Mouse (Mus musculus) intestine, embryonic 16.5 days (tissue): ENCODE measurements at regions not wholly inside any gene's neighbourhood (a gene's known extent, or its start where the extent isn't known, plus 50 kb on each side); places are given as distances from the start of the nearest gene placed in this dataset.

Source experiments
- ATAC-seq: fragments of 200-750 bp; cut with Nextera tagmentation; 2 replicates; pipeline ENCODE4 v1.8.0; 2017; ENCODE audit warnings: moderate TSS enrichment, moderate library complexity
- H3K27ac ChIP-seq: fragments of 300-500 bp; sonication (generic); 2 replicates; pipeline ENCODE4 v1.5.1; 2014; ENCODE audit warnings: mild to moderate bottlenecking, low read length
- H3K27me3 ChIP-seq: fragments of 300-500 bp; sonication (generic); replicated peaks from 2 replicates; pipeline ENCODE4 v1.6.1; 2014; ENCODE audit warnings: low read length, control low read depth, mixed read lengths; ENCODE audit not compliant: control insufficient read depth, insufficient read depth
- H3K36me3 ChIP-seq: fragments of 300-500 bp; sonication (generic); 2 replicates; pipeline ENCODE4 v1.6.1; 2014; ENCODE audit warnings: low read length, control low read depth; ENCODE audit not compliant: control insufficient read depth, insufficient read depth
- H3K4me1 ChIP-seq: fragments of 300-500 bp; sonication (generic); 2 replicates; pipeline ENCODE4 v1.6.1; 2014; ENCODE audit warnings: low read length, control low read depth, mixed read lengths; ENCODE audit not compliant: control insufficient read depth, insufficient read depth
- H3K4me2 ChIP-seq: fragments of 300-500 bp; sonication (generic); 2 replicates; pipeline ENCODE4 v1.6.1; 2014; ENCODE audit warnings: low read depth, low read length, control low read depth
- H3K4me3 ChIP-seq: fragments of 300-500 bp; sonication (generic); 2 replicates; pipeline ENCODE4 v1.5.1; 2014; ENCODE audit warnings: mild to moderate bottlenecking, low read length
- H3K9ac ChIP-seq: fragments of 300-500 bp; sonication (generic); 2 replicates; pipeline ENCODE4 v1.6.1; 2014; ENCODE audit warnings: low read depth, low read length
- H3K9me3 ChIP-seq: fragments of 300-500 bp; sonication (generic); 2 replicates; pipeline ENCODE4 v1.6.1; 2016; ENCODE audit warnings: low read length, control low read depth; ENCODE audit not compliant: control insufficient read depth
- WGBS: fragments of 180-500 bp; shearing (Covaris S2); extraction: QIAGEN DNeasy Blood & Tissue Kit; methylation state at CpG from one replicate; pipeline ENCODE4 v1.1.7; 2014; 5-methylcytosine and 5-hydroxymethylcytosine counted together

DNA sequence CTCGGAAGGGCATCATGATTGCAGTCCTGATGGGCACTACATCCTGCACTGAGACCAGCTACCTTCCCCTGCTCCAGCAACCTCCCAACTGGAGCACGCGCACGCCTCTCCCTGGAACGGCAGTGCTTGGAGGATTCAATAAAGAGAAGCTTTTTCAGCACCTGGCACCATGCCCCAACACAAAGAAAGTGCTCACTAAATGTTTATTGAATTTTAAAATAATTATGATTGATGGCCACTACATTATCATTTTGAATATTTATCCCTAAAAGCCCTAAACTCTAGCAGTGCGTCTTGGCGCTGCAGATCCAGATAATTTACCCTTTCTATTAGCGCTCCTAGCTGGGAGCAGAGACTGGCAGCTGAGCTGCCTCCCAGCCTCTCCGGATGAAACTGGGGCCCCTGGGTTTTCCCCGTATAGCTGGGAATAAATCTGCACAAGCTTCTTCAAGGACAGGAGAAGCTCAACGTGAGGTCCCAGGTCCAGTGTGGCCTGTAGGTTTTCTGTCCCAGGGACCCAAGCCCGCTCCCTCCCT is 364.9 kb downstream of the Vrk1 start:
- peaks cover 3% of the 10 kb centered on the region; the same call in 1 of the 2 replicates for H3K4me1 ChIP-seq
- 50% methylated on average over 12 of the region's 12 CpGs for WGBS

GRCm38 (mm10) chr12:106375886-106376285 is 365.9 kb downstream of the Vrk1 start:
- no peak overlapping the region for H3K4me2 ChIP-seq
- H3K9me3 ChIP-seq = no peaks in the 10 kb centered on the region
- no peaks in the 10 kb centered on the region for H3K27me3 ChIP-seq
- H3K4me1 ChIP-seq = peaks cover 3% of the 10 kb centered on the region; the same call in 1 of the 2 replicates
- H3K4me3 ChIP-seq = no peak overlapping the region
- no peak overlapping the region for H3K9ac ChIP-seq
- no peak overlapping the region for H3K27ac ChIP-seq
- H3K36me3 ChIP-seq = no peaks in the 10 kb centered on the region
- WGBS = 89% methylated on average over 13 of the region's 13 CpGs
- ATAC-seq = no peak

More for the DNA sequence above, 364.9 kb downstream of the Vrk1 start:
- no peak overlapping the region for H3K4me2 ChIP-seq
- no peaks in the 10 kb centered on the region for H3K27me3 ChIP-seq
- H3K27ac ChIP-seq = no peak overlapping the region
- no peak overlapping the region for H3K9ac ChIP-seq
- no peaks in the 10 kb centered on the region for H3K9me3 ChIP-seq
- no peaks in the 10 kb centered on the region for H3K36me3 ChIP-seq
- H3K4me3 ChIP-seq = no peak overlapping the region
- ATAC-seq = no peak

DNA sequence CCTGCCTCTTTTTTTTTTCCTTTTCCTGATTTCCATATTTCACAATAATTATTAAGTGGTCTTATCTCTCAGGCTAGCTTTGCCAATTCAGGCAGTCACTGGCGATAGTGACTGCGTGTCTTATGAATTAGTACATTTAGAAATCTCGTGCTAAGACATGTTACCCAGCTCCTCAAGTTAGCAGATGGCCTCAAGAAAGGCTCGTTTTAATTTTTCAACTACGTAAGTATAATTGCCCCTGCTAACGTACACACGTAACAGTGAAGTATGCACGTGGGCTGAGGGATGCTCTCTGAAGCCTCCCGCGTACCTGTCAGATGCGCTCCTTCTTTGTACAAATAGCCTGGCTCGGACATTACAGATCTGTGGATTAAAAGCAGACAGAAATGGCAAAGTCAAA is 366.8 kb downstream of the Vrk1 start:
- peaks cover 3% of the 10 kb centered on the region; the same call in 1 of the 2 replicates for H3K4me1 ChIP-seq
- no peak overlapping the region for H3K4me2 ChIP-seq
- no peaks in the 10 kb centered on the region for H3K27me3 ChIP-seq
- 74% methylated on average over 12 of the region's 12 CpGs for WGBS
- H3K36me3 ChIP-seq = no peaks in the 10 kb centered on the region
- no peak overlapping the region for H3K9ac ChIP-seq
- ATAC-seq = no peak
- H3K27ac ChIP-seq = no peak overlapping the region
- no peak overlapping the region for H3K4me3 ChIP-seq
- no peaks in the 10 kb centered on the region for H3K9me3 ChIP-seq

GRCm38 (mm10) chr12:106377281-106377680 is 367.3 kb downstream of the Vrk1 start:
- no peak overlapping the region for H3K9ac ChIP-seq
- no peaks in the 10 kb centered on the region for H3K9me3 ChIP-seq
- no peak overlapping the region for H3K27ac ChIP-seq
- H3K4me1 ChIP-seq = peaks cover 3% of the 10 kb centered on the region; the same call in 1 of the 2 replicates
- H3K4me3 ChIP-seq = no peak overlapping the region
- WGBS = 76% methylated on average over 1 of the region's 1 CpGs
- no peaks in the 10 kb centered on the region for H3K36me3 ChIP-seq
- no peak for ATAC-seq
- no peak overlapping the region for H3K4me2 ChIP-seq
- no peaks in the 10 kb centered on the region for H3K27me3 ChIP-seq

DNA sequence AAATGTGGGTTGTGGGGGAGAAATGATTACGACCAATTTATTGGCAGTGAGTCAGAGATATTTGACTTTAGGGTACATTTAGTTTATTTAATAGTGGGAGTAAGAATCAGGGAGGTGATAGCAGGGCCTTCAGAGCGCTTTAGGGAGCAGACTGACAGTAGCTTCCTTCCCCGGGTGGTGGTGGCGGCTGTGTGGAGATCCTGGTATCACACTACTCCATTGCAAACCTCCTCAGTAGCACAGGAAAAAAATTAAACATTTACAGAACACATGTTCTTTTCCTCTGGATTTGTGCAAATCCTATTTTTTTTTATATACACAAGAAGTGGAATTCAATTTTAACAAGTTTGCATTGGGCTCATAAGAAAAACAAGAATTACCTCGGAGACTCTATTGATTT is 367.7 kb downstream of the Vrk1 start:
- H3K4me2 ChIP-seq = no peak overlapping the region

DNA sequence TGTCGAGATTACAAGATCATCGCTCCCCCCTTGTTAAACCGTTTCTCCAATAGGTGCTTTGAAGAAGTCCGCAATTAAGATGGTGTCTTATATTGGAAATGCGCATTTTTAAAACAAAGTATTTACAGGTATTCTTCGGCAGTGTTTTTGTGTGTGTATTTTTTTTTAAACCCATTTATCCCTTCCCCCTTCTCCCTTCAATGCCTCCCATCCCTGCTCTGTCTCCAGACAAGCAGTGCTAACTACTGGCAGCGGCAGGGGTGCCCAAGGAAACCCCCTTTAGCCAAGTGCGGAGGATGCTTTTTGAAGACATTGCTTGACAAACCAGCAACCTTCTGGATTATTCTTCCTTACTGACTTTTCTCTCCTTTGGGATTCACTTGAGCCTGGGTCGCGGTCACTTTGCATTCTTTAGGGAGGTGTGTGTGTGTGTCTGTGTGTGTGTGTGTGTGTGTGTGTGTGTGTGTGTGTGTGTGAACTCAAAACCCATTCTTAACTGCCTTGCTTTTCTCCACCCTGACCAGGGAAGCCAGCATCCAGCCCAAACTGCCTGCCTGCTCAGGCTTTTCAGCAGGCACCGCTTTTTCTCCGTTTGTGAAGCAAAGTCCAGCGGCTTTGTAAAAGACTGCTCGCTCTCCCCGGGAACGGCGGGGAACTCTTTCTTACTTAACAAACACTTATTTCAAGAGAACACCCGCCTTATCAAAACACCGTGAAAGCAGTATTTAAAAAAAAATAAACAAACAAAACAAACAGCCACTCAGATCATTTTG is 368.5 kb downstream of the Vrk1 start:
- WGBS = 25% methylated on average over 19 of the region's 19 CpGs
- Histone ChIP-seq H3K4me2 (peak overlapping the region; percentile 44), H3K9me3 (no peaks in the 10 kb centered on the region), H3K27ac (no peak overlapping the region), H3K36me3 (no peaks in the 10 kb centered on the region), H3K4me1 (peaks cover 3% of the 10 kb centered on the region; the same call in 1 of the 2 replicates), H3K9ac (no peak overlapping the region), H3K27me3 (no peaks in the 10 kb centered on the region), H3K4me3 (0 out of 2 replicates have a peak overlapping the region, but pooled peaks have one; percentile 15)
- ATAC-seq = no peak

More for the DNA sequence above, 367.7 kb downstream of the Vrk1 start:
- no peak for ATAC-seq
- H3K36me3 ChIP-seq = no peaks in the 10 kb centered on the region
- H3K9me3 ChIP-seq = no peaks in the 10 kb centered on the region
- 70% methylated on average over 5 of the region's 5 CpGs for WGBS
- no peaks in the 10 kb centered on the region for H3K27me3 ChIP-seq
- H3K4me1 ChIP-seq = peaks cover 3% of the 10 kb centered on the region; the same call in 1 of the 2 replicates
- H3K9ac ChIP-seq = no peak overlapping the region
- H3K27ac ChIP-seq = no peak overlapping the region
- H3K4me3 ChIP-seq = no peak overlapping the region

GRCm38 (mm10) chr12:106379151-106379594 is 369.1 kb downstream of the Vrk1 start:
- H3K9me3 ChIP-seq = no peaks in the 10 kb centered on the region
- no peaks in the 10 kb centered on the region for H3K27me3 ChIP-seq
- ATAC-seq = peak; percentile 62; the same call in 1 of the 2 replicates
- H3K4me3 ChIP-seq = peak overlapping the region; percentile 15; the same call in 1 of the 2 replicates
- peaks cover 3% of the 10 kb centered on the region; the same call in 1 of the 2 replicates for H3K4me1 ChIP-seq
- WGBS = 3% methylated on average over 14 of the region's 14 CpGs
- no peak overlapping the region for H3K9ac ChIP-seq
- no peak overlapping the region for H3K27ac ChIP-seq
- H3K4me2 ChIP-seq = peak overlapping the region; percentile 44
- H3K36me3 ChIP-seq = no peaks in the 10 kb centered on the region

DNA sequence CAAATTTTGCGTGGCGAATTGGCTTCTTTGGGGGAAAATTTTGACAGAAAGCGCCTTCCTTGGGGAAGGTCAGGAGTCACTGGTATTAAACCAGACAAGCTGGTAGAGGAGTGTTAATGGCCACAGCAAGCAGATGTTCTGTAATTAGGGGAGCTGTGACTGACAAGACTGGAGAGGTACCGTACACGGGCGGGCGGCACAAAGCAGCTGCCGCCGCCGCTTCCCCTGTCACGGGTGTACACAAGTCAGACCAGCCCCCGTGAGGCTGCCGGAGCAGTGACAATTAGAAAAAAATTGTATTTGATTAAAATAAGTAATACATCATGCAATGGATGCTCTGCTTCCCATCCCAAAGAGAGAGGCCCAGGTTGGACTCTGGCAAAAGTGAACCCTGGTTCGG is 369.8 kb downstream of the Vrk1 start:
- no peak for ATAC-seq
- H3K9ac ChIP-seq = no peak overlapping the region
- no peak overlapping the region for H3K4me3 ChIP-seq
- no peaks in the 10 kb centered on the region for H3K9me3 ChIP-seq
- WGBS = 72% methylated on average over 14 of the region's 14 CpGs
- no peaks in the 10 kb centered on the region for H3K36me3 ChIP-seq
- no peak overlapping the region for H3K4me2 ChIP-seq
- no peaks in the 10 kb centered on the region for H3K27me3 ChIP-seq
- H3K4me1 ChIP-seq = peaks cover 3% of the 10 kb centered on the region; the same call in 1 of the 2 replicates
- no peak overlapping the region for H3K27ac ChIP-seq

GRCm38 (mm10) chr12:106381821-106382220 is 371.8 kb downstream of the Vrk1 start:
- H3K4me1 ChIP-seq = peaks cover 3% of the 10 kb centered on the region; the same call in 1 of the 2 replicates
- 80% methylated on average over 15 of the region's 15 CpGs for WGBS
- H3K36me3 ChIP-seq = no peaks in the 10 kb centered on the region
- H3K4me2 ChIP-seq = no peak overlapping the region
- ATAC-seq = no peak
- H3K9me3 ChIP-seq = no peaks in the 10 kb centered on the region
- H3K4me3 ChIP-seq = no peak overlapping the region
- H3K9ac ChIP-seq = no peak overlapping the region
- no peaks in the 10 kb centered on the region for H3K27me3 ChIP-seq
- no peak overlapping the region for H3K27ac ChIP-seq
